Mouse (Mus musculus): ENCODE measurements at regions not wholly inside any gene's neighbourhood (a gene's known extent, or its start where the extent isn't known, plus 50 kb on each side); places are given as distances from the start of the nearest gene placed in this dataset.
"Not testable (repeated sequence)": the region's sequence is repeated elsewhere in the genome, so short reads cannot be mapped to it uniquely, and the experiment has no call there.

DNA sequence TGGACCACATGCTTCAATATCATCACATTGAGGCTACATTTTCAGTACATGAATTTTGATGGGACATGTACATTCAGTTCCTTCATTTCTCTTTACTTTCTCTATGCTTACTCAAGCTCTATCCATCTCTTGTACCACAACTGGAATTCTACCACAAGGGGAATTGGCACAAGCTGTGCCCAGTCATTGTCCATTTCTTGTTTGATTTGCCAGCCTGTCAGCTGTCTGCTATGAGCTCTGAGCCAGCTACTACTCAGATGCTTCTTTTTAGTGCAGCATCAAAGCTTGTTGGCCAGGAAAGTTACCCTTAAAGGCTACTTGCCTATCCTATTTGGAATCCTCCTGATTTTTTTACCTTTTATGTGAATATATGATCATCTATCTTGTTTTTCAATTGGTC lies 410.9 kb upstream of the Agtr1b start:
- Histone ChIP-seq H3K9ac (replicated peaks) (no peak overlapping the region), H3K4me1 (ENCODE audit: insufficient read depth) (no peaks in the 10 kb centered on the region), H3K4me2 (ENCODE audit: low read depth, low read length) (no peak overlapping the region), H3K27me3 (ENCODE audit: insufficient read depth, low read length) (no peaks in the 10 kb centered on the region), H3K36me3 (replicated peaks; ENCODE audit: insufficient read depth, low read length) (no peaks in the 10 kb centered on the region), H3K9me3 (ENCODE audit: low read length) (no peaks in the 10 kb centered on the region; the same call in 1 of the 2 replicates), H3K27ac (ENCODE audit: low read depth) (no peak overlapping the region), H3K4me3 (ENCODE audit: low read depth, low read length) (no peak overlapping the region)
- DNase-seq (no peak), ATAC-seq (no peak)
- TF ChIP-seq EP300 (IDR thresholded peaks at IDR 0.05; ENCODE audit: low read depth), result no peak
- no peak for TF ChIP-seq CTCF (IDR thresholded peaks at IDR 0.05; ENCODE audit: low read depth)

DNA sequence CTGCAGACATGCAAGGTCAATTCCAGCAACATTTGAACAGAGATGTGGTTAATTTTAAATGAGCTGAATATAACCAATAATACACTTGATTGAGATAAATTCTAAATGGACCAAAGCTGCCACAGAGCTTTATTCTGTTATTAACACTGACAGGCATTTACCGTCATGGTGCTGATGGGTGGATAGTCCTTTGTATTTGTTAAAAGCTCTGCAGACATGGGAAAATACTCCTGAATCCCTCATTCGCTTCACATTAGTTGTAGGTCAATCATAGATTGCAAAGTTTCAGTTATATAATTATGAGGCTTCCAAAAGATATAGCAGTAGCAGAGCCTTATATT lies 410.0 kb upstream of the Agtr1b start:
- Histone ChIP-seq H3K4me2 (ENCODE audit: low read depth, low read length) (no peak overlapping the region), H3K4me1 (ENCODE audit: insufficient read depth) (no peaks in the 10 kb centered on the region), H3K9me3 (ENCODE audit: low read length) (no peaks in the 10 kb centered on the region; the same call in 1 of the 2 replicates), H3K9ac (replicated peaks) (no peak overlapping the region), H3K36me3 (replicated peaks; ENCODE audit: insufficient read depth, low read length) (no peaks in the 10 kb centered on the region), H3K4me3 (ENCODE audit: low read depth, low read length) (no peak overlapping the region), H3K27ac (ENCODE audit: low read depth) (no peak overlapping the region), H3K27me3 (ENCODE audit: insufficient read depth, low read length) (no peaks in the 10 kb centered on the region)
- 81% methylated on average over 2 of the region's 2 CpGs for WGBS (ENCODE audit: insufficient replicate concordance)
- TF ChIP-seq CTCF (IDR thresholded peaks at IDR 0.05; ENCODE audit: low read depth), result no peak
- no peak for TF ChIP-seq EP300 (IDR thresholded peaks at IDR 0.05; ENCODE audit: low read depth)
- no peak for ATAC-seq
- no peak for DNase-seq

DNA sequence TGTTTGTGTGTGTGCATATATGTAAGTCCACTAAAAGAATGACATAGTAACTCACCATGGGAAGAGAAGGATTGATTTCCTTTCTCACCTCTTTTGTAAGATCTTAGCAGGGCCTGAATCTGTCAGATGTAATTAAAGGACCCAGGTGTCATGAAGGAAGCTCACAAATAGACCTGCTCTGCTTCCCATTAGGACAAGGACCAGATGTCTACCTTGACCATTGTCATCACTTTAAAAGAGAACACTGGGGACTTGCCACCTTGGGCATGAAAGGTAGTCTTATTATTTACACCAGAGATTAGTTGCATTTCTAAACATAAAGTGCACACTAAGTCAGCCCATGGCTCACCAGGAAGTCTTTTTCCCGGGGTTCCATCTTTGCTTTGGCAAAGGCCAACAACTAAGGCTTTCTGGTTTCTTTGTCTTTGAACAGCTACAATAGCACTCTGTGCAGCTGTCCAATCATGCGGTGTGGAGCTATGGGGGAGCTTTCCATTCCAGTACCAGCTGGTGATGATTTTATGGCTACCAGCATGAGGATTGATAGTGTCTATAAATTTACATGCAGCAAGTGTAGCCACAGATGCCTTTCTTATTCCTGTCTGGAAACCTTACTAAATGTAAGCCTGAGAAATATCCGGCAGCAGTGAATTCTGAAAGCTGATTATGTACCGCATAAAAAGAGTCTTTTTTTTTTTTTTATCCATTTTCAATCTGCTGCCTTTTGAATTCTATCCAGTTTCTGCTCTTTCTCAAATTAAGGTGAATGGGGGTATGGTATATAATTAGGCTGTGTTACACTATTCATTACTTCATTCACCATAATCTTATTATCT lies 409.4 kb upstream of the Agtr1b start:
- 84% methylated on average over 4 of the region's 4 CpGs for WGBS (ENCODE audit: insufficient replicate concordance)
- ATAC-seq, result no peak

DNA sequence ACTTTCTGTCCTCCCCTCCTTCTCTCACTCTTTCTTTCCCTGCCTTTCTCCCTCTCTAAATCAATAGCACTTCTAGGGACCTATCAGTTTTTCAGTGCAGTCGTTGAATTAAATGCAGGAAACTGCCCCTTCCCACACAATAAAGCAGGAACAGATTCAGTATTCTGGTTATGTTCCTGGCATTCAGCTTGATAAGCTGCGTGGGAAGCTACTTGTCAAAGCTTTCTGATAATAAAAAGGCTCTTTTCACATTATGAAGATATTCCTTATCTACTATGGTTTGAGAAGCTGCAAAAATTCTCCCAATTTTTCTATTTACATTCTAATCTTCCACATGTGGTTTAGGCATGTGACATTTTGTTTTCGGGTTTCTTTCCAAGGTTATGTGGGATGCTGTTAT lies 367.3 kb upstream of the Agtr1b start:
- WGBS (ENCODE audit: insufficient replicate concordance), result 47% methylated on average over 3 of the region's 3 CpGs
- no peak for TF ChIP-seq EP300 (IDR thresholded peaks at IDR 0.05; ENCODE audit: low read depth)
- no peak for TF ChIP-seq CTCF (IDR thresholded peaks at IDR 0.05; ENCODE audit: low read depth)
- no peak overlapping the region for H3K4me3 ChIP-seq (ENCODE audit: low read depth, low read length)
- no peaks in the 10 kb centered on the region for H3K27me3 ChIP-seq (ENCODE audit: insufficient read depth, low read length)
- no peak overlapping the region for H3K27ac ChIP-seq (ENCODE audit: low read depth)
- no peaks in the 10 kb centered on the region for H3K36me3 ChIP-seq (replicated peaks; ENCODE audit: insufficient read depth, low read length)
- H3K9me3 ChIP-seq (ENCODE audit: low read length), result no peaks in the 10 kb centered on the region
- ATAC-seq (no peak), DNase-seq (no peak)
- no peak overlapping the region for H3K9ac ChIP-seq (replicated peaks)
- H3K4me1 ChIP-seq (ENCODE audit: insufficient read depth), result no peaks in the 10 kb centered on the region
- H3K4me2 ChIP-seq (ENCODE audit: low read depth, low read length), result no peak overlapping the region

More for the DNA sequence above, 409.4 kb upstream of the Agtr1b start:
- Histone ChIP-seq H3K27ac (ENCODE audit: low read depth) (no peak overlapping the region), H3K36me3 (replicated peaks; ENCODE audit: insufficient read depth, low read length) (no peaks in the 10 kb centered on the region), H3K4me2 (ENCODE audit: low read depth, low read length) (no peak overlapping the region), H3K9ac (replicated peaks) (no peak overlapping the region), H3K27me3 (ENCODE audit: insufficient read depth, low read length) (no peaks in the 10 kb centered on the region), H3K9me3 (ENCODE audit: low read length) (no peaks in the 10 kb centered on the region; the same call in 1 of the 2 replicates), H3K4me3 (ENCODE audit: low read depth, low read length) (no peak overlapping the region), H3K4me1 (ENCODE audit: insufficient read depth) (no peaks in the 10 kb centered on the region)
- DNase-seq, result no peak
- no peak for TF ChIP-seq EP300 (IDR thresholded peaks at IDR 0.05; ENCODE audit: low read depth)
- no peak for TF ChIP-seq CTCF (IDR thresholded peaks at IDR 0.05; ENCODE audit: low read depth)

DNA sequence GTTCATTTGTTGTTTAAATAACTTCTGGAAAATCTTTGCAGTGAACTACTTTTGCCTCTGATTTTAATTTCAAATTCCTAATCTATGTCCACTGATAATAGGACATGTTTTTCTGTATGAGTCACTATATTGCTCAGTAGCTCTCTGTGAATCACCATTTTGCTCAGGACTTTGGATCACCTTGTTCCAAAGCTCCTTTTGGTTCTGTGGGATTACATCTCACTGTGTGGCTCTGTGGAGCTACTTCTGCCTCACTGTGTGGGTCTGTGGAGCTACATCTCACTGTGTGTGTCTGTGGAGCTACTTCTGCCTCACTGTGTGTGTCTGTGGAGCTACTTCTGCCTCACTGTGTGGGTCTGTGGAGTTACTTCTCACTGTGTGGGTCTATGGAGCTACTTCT lies 365.0 kb upstream of the Agtr1b start:
- no peak overlapping the region for H3K4me2 ChIP-seq (ENCODE audit: low read depth, low read length)
- H3K9ac ChIP-seq (replicated peaks), result no peak overlapping the region
- no peak overlapping the region for H3K4me3 ChIP-seq (ENCODE audit: low read depth, low read length)
- DNase-seq (no peak), ATAC-seq (no peak)
- H3K9me3 ChIP-seq (ENCODE audit: low read length), result no peaks in the 10 kb centered on the region
- H3K4me1 ChIP-seq (ENCODE audit: insufficient read depth), result no peaks in the 10 kb centered on the region
- no peaks in the 10 kb centered on the region for H3K27me3 ChIP-seq (ENCODE audit: insufficient read depth, low read length)
- H3K36me3 ChIP-seq (replicated peaks; ENCODE audit: insufficient read depth, low read length), result no peaks in the 10 kb centered on the region
- no peak overlapping the region for H3K27ac ChIP-seq (ENCODE audit: low read depth)
- TF ChIP-seq CTCF (IDR thresholded peaks at IDR 0.05; ENCODE audit: low read depth), result no peak
- TF ChIP-seq EP300 (IDR thresholded peaks at IDR 0.05; ENCODE audit: low read depth), result no peak

DNA sequence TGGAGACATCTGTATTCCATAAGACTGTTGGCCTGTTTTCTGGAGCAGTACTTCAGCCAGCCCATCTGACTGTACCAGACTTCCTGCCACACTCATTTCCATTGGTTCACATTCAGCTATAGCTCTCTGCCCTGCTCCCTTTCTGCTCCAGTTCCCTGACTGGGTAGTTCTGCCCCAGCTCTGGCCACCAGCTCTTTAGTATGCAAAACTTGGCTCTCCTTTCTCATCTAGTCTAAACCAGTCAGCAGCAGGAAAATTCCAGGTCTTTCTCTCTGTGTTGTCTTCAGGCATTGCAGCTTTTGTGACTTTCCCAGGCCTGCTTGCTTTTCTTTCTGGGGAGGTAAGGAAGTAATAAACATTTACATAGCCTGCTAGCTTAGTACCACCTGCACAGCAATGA lies 363.5 kb upstream of the Agtr1b start:
- no peak overlapping the region for H3K27ac ChIP-seq (ENCODE audit: low read depth)
- no peaks in the 10 kb centered on the region for H3K4me1 ChIP-seq (ENCODE audit: insufficient read depth)
- no peak overlapping the region for H3K4me2 ChIP-seq (ENCODE audit: low read depth, low read length)
- ATAC-seq (no peak), DNase-seq (no peak)
- H3K9ac ChIP-seq (replicated peaks), result no peak overlapping the region
- H3K27me3 ChIP-seq (ENCODE audit: insufficient read depth, low read length), result no peaks in the 10 kb centered on the region
- no peaks in the 10 kb centered on the region for H3K36me3 ChIP-seq (replicated peaks; ENCODE audit: insufficient read depth, low read length)
- H3K4me3 ChIP-seq (ENCODE audit: low read depth, low read length), result no peak overlapping the region
- no peaks in the 10 kb centered on the region for H3K9me3 ChIP-seq (ENCODE audit: low read length)
- TF ChIP-seq CTCF (IDR thresholded peaks at IDR 0.05; ENCODE audit: low read depth) (no peak), EP300 (IDR thresholded peaks at IDR 0.05; ENCODE audit: low read depth) (no peak)

DNA sequence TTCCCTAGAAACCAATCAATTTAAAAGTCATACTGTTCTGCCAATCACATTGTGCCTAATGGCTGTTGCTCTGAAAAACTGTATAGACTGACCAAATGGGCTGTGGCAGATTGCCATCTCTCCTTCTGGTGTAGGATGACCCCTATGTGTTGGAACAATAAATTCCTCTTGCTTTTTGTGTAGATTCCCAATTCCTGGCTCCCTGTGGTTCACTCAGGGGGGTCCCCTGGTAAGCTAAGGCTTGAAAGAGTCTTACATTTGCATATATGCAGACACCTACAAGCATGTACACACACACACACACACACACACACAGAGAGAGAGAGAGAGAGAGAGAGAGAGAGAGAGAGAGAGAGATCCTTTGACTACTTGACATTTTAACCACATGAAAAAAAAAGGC lies 362.8 kb upstream of the Agtr1b start:
- DNase-seq; H3K4me3 ChIP-seq (ENCODE audit: low read depth, low read length); H3K27ac ChIP-seq (ENCODE audit: low read depth); H3K9me3 ChIP-seq (ENCODE audit: low read length); H3K4me2 ChIP-seq (ENCODE audit: low read depth, low read length); H3K9ac ChIP-seq (replicated peaks); H3K27me3 ChIP-seq (ENCODE audit: insufficient read depth, low read length); ATAC-seq; H3K36me3 ChIP-seq (replicated peaks; ENCODE audit: insufficient read depth, low read length); H3K4me1 ChIP-seq (ENCODE audit: insufficient read depth): not testable (repeated sequence)
